Mouse (Mus musculus) heart, embryonic 15.5 days (tissue): ENCODE measurements at regions not wholly inside any gene's neighbourhood (a gene's known extent, or its start where the extent isn't known, plus 50 kb on each side); places are given as distances from the start of the nearest gene placed in this dataset.

Experiments used
- ATAC-seq: fragments of 200-750 bp; cut with Nextera tagmentation; replicated peaks from 2 replicates; pipeline ENCODE4 v1.8.0; 2017; ENCODE audit warnings: low read depth, moderate TSS enrichment; ENCODE audit not compliant: insufficient number of reproducible peaks, insufficient read depth, low FRiP score
- H3K27ac ChIP-seq: fragments of 300-500 bp; sonication (generic); 2 replicates; pipeline ENCODE4 v1.5.1; 2015; ENCODE audit warnings: mild to moderate bottlenecking, inconsistent platforms
- H3K27me3 ChIP-seq: fragments of 300-500 bp; sonication (generic); 2 replicates; pipeline ENCODE4 v1.6.1; 2015; ENCODE audit warnings: inconsistent platforms
- H3K36me3 ChIP-seq: fragments of 300-500 bp; sonication (generic); 2 replicates; pipeline ENCODE4 v1.6.1; 2015; ENCODE audit warnings: mild to moderate bottlenecking, inconsistent platforms
- H3K4me1 ChIP-seq: fragments of 300-500 bp; sonication (generic); replicated peaks from 2 replicates; pipeline ENCODE4 v1.6.1; 2015; ENCODE audit warnings: inconsistent platforms
- H3K4me2 ChIP-seq: fragments of 300-500 bp; sonication (generic); 2 replicates; pipeline ENCODE4 v1.6.1; 2015; ENCODE audit warnings: inconsistent platforms, mild to moderate bottlenecking, moderate library complexity
- H3K4me3 ChIP-seq: fragments of 300-500 bp; sonication (generic); 2 replicates; pipeline ENCODE4 v1.5.1; 2015; ENCODE audit warnings: mild to moderate bottlenecking, inconsistent platforms
- H3K9ac ChIP-seq: fragments of 300-500 bp; sonication (generic); 2 replicates; pipeline ENCODE4 v1.6.1; 2015; ENCODE audit warnings: mild to moderate bottlenecking, inconsistent platforms
- H3K9me3 ChIP-seq: fragments of 300-500 bp; sonication (generic); replicated peaks from 2 replicates; pipeline ENCODE4 v1.6.1; 2016; ENCODE audit warnings: inconsistent platforms
- WGBS: fragments of 180-500 bp; shearing (Covaris S2); methylation state at CpG from one replicate; pipeline ENCODE4 v1.1.7; 2015; ENCODE audit warnings: mixed read lengths; 5-methylcytosine and 5-hydroxymethylcytosine counted together

DNA sequence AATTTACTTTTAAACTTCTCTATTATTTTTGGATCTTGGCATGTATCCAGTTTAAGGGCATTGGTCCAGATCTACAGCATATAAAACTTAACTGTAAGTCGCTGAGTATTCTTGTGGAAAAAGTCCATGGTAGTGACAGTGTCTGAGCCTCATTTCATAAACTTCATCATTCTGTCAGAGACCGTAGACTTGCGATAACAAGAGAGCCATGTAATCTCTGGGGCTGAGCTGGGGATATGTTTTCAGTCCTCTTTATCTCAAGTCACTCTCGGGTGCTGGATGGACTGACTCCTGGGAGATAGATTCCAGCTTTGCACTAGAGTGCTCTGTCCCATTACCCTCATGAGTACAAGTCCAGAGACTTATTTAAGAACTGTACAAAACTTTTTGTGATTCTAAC lies 362.0 kb downstream of the Fat4 start:
- Histone ChIP-seq H3K4me2 (peak overlapping the region; percentile 27; the same call in 1 of the 2 replicates), H3K4me1 (peaks cover 20% of the 10 kb centered on the region), H3K27me3 (no peaks in the 10 kb centered on the region), H3K9ac (no peak overlapping the region), H3K27ac (peak overlapping the region; percentile 79), H3K4me3 (no peak overlapping the region), H3K36me3 (no peaks in the 10 kb centered on the region), H3K9me3 (no peaks in the 10 kb centered on the region)
- peak; percentile 77 for ATAC-seq
- 21% methylated on average over 4 of the region's 4 CpGs for WGBS

DNA sequence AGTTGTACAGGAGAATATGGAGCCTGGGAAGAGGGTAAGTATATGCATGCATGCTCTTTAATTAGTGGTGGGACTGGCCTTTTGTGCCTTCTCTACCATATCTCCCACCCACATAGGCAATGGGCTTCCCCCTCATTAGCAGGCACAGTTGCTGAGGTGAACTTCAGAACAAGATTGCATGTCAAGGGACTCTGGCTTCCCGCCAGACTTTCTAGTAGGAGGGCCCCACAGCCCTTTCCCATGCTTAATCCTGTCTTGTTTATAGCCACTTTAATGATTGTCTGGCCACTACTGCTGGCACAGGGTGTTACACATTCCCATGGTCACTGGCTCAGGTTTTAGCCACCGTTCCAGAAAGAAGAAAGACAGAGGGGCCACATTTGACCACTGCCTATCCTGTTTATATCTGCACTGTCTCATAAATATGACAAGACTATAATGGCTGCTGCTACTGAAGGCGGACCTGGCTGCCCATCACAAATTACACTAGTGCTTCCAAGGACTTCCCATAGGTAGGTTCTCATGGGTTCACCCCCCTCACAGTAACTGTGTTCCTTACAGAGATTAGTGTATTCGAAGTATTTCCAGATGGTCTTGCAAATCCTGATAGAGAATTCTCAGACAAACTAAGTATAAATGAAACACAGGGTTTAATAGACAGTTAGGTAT lies 362.6 kb downstream of the Fat4 start:
- Histone ChIP-seq H3K9me3 (no peaks in the 10 kb centered on the region), H3K4me2 (peak overlapping the region; percentile 4; the same call in 1 of the 2 replicates), H3K27me3 (no peaks in the 10 kb centered on the region), H3K4me1 (peaks cover 20% of the 10 kb centered on the region), H3K9ac (no peak overlapping the region), H3K27ac (peak overlapping the region; percentile 79), H3K4me3 (no peak overlapping the region), H3K36me3 (no peaks in the 10 kb centered on the region)
- ATAC-seq: peak; percentile 78
- WGBS: 37% methylated on average over 4 of the region's 4 CpGs

DNA sequence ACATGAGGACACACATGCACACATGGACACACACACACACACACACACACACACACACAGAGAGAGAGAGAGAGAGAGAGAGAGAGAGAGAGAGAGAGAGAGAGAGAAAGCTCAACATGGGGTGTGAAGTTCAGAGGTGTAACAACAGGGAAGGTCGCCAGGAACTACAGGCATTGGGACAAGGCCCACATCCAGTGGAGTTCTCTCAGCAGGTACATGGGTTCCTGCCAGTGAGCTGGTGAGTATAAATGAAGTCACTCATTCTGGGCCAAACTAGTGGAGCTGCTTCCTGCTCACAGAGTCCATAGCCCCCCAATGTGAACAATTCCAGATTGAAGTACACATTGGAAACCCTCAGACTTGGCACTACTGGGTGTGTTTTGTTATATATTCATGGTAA lies 366.3 kb downstream of the Fat4 start:
- 90% methylated on average over 1 of the region's 1 CpGs for WGBS
- Histone ChIP-seq H3K4me1 (peaks cover 18% of the 10 kb centered on the region), H3K27me3 (no peaks in the 10 kb centered on the region), H3K9me3 (no peaks in the 10 kb centered on the region), H3K27ac (no peak overlapping the region), H3K36me3 (no peaks in the 10 kb centered on the region), H3K4me2 (no peak overlapping the region), H3K9ac (no peak overlapping the region), H3K4me3 (no peak overlapping the region)
- ATAC-seq: no peak

DNA sequence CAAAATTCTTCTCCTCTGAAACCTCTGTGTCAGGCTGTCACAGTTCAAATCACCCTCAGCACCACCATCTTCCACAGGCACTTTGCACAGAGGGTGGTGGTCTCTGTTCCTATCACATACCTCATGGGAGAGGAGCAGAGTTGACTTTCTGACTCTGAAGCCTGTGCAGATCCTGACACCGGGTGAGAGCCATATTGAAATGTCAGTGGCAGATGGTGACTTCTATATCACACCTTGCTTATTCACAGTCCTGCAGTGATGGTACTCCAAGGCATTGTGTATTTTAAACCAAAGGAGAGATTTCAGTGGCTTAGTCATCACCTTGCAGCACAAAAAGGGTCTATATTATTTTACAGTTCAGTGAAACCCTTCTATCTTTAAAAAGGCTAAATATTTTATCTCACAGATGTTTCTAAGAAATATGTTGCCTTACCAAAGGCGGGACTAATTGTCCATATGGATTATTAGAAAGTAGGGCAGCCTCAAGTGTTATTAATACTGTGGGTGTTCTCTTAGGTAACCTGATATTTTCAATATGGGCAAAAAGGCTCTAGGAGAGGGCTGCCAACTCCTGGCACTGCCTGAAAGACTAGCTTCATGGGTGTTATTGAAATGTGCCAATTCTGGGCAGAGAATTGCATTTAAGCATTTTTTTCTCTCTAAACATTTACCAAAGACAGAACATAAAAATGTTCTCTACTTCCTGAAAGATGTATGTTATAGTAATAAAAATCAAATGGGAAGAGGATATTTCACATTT lies 378.1 kb downstream of the Fat4 start:
- 72% methylated on average over 2 of the region's 2 CpGs for WGBS

DNA sequence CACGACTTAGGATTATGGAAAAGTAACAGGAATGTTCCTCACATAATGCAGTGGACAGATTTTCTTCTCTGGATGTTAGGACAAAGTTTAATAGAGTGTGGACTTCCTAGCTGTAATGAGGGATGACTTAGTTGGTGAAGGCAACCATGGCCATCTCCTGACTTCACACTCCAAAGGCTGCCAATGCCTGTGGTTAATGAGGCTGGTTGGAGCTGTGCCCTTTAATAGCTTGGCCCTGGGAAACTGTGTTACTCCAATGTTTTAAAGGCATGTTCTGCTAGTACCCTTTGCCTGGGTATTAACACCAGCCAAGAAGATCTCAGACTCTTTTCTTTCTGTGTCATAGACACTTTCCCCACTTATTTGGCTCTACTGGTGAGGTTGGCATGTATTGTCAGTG lies 378.9 kb downstream of the Fat4 start:
- Histone ChIP-seq H3K27me3 (no peaks in the 10 kb centered on the region), H3K4me2 (no peak overlapping the region), H3K36me3 (no peaks in the 10 kb centered on the region), H3K4me1 (no peaks in the 10 kb centered on the region), H3K9ac (no peak overlapping the region), H3K9me3 (no peaks in the 10 kb centered on the region), H3K4me3 (no peak overlapping the region), H3K27ac (no peak overlapping the region)
- WGBS: 83% methylated on average over 1 of the region's 1 CpGs
- no peak for ATAC-seq

More for the DNA sequence above, 378.1 kb downstream of the Fat4 start:
- Histone ChIP-seq H3K4me3 (no peak overlapping the region), H3K27ac (no peak overlapping the region), H3K27me3 (no peaks in the 10 kb centered on the region), H3K9me3 (no peaks in the 10 kb centered on the region), H3K4me2 (no peak overlapping the region), H3K4me1 (no peaks in the 10 kb centered on the region), H3K9ac (no peak overlapping the region), H3K36me3 (no peaks in the 10 kb centered on the region)
- no peak for ATAC-seq

DNA sequence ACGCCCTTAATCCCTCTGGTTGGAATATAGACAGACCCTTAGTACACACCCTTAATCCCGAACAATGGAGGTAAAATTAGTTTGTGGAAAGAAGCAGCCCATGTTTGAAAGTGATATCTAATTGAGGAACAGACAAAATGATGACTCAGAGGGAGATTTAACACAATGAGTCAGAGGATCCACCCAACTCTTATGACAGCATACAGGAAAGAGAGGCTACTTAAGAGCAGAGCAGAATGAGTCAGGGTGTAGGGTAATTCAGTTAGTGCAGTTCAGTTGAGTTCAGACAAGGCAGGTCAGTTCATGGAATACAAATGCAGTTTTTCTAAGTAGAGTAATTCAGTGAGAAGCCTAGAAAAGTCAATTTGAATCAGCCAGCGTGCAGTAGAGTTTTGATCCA lies 382.6 kb downstream of the Fat4 start:
- Histone ChIP-seq H3K9ac (no peak overlapping the region), H3K4me2 (no peak overlapping the region), H3K4me3 (no peak overlapping the region), H3K36me3 (no peaks in the 10 kb centered on the region), H3K27me3 (no peaks in the 10 kb centered on the region), H3K27ac (no peak overlapping the region), H3K9me3 (no peaks in the 10 kb centered on the region), H3K4me1 (peaks cover 8% of the 10 kb centered on the region; the same call in 1 of the 2 replicates)
- no peak for ATAC-seq
- WGBS: 76% methylated on average over 3 of the region's 3 CpGs

DNA sequence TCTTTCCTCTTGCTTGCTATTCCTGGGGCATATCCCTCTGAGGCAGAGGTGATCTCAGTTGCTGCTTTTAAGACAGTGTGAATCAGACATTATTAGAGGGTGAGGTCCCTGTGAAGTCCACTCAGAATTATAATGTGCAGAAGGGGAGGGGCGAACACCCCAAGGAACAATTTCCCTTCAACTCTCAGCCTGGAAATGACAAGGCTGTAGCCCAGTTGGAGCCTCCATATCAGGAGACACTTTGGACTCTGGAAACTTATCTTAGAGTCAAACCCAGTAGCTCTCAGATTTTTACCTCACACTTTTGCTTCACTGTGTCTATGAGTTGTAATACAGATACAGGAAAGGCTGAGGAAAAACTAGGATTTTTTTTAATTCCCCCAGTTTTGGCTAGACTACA lies 385.9 kb downstream of the Fat4 start:
- Histone ChIP-seq H3K4me3 (no peak overlapping the region), H3K4me2 (no peak overlapping the region), H3K36me3 (no peaks in the 10 kb centered on the region), H3K27me3 (no peaks in the 10 kb centered on the region), H3K9ac (no peak overlapping the region), H3K4me1 (peaks cover 8% of the 10 kb centered on the region; the same call in 1 of the 2 replicates), H3K27ac (0 out of 2 replicates have a peak overlapping the region, but pooled peaks have one; percentile 2), H3K9me3 (no peaks in the 10 kb centered on the region)
- WGBS: 65% methylated on average over 1 of the region's 1 CpGs
- 0 out of 2 replicates have a peak, but pooled peaks have one; percentile 27 for ATAC-seq

DNA sequence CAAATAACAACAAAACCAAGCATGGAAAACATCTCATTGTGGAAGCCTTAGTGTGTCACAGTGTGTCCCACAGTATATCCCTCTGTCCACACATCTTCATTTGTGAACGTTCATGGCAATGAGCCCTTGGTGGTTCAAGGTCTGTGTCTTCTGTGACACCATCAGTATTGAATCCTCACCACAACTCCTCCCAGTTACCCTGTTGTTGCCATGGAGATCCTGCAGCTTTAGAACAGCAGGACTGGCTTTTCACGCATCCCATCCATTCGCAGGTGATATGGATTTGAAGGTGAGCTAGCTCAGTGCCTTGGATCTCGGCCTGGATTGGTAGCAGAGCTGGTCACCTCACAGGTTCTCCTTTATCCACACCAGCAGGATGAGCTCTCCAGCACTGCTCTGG lies 390.2 kb downstream of the Fat4 start:
- Histone ChIP-seq H3K27ac (no peak overlapping the region), H3K4me3 (no peak overlapping the region), H3K36me3 (no peaks in the 10 kb centered on the region), H3K9ac (no peak overlapping the region), H3K27me3 (no peaks in the 10 kb centered on the region), H3K9me3 (no peaks in the 10 kb centered on the region), H3K4me2 (no peak overlapping the region), H3K4me1 (peaks cover 8% of the 10 kb centered on the region; the same call in 1 of the 2 replicates)
- 84% methylated on average over 4 of the region's 4 CpGs for WGBS
- no peak for ATAC-seq

DNA sequence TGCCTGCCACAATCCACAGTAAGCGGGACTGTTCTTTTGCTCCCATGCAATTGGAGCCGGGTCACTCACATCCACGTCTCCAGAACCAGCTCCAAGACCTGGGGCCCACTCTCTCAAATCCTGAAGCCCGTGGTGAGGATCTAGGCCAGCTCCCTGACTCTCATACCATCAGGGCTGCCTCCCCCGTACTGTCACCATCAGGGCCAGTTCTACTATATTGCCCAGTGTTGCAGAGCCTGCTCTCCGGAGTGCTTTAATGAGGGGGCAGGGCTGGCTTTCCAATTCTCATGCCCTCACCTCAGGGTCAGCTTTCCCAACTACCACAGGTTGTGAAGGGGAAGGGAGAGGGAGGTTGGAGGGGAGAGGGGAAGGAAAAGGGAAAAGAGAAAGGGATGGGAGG lies 390.6 kb downstream of the Fat4 start:
- peaks cover 8% of the 10 kb centered on the region; the same call in 1 of the 2 replicates for H3K4me1 ChIP-seq
- no peak for ATAC-seq
- WGBS: 77% methylated on average over 6 of the region's 6 CpGs

DNA sequence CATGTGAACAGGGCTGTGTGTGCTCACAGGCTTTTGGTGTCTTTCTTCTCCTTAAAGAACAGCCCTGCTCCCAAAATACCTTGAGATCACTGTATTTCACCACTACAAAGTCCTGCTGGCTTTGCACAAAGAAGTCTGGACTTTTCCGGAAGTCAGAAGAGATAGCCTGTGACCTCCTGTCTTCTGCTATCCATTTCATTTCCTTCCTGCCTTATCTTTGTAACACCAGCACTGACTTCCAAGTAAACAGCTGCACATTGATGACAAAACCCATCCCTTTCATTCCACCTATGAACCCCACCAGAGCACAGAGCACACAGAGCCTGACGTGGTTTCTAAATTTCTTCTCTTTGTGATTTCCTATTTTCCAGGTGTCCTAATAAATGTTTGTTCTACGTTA lies 408.5 kb downstream of the Fat4 start:
- H3K9ac ChIP-seq: no peak overlapping the region
- H3K36me3 ChIP-seq: no peaks in the 10 kb centered on the region
- H3K9me3 ChIP-seq: no peaks in the 10 kb centered on the region
- H3K4me2 ChIP-seq: no peak overlapping the region
- ATAC-seq: no peak
- no peaks in the 10 kb centered on the region for H3K27me3 ChIP-seq
- no peak overlapping the region for H3K27ac ChIP-seq
- H3K4me1 ChIP-seq: no peaks in the 10 kb centered on the region
- no peak overlapping the region for H3K4me3 ChIP-seq
- 54% methylated on average over 3 of the region's 3 CpGs for WGBS

More for the DNA sequence above, 390.6 kb downstream of the Fat4 start:
- Histone ChIP-seq H3K9me3 (no peaks in the 10 kb centered on the region), H3K9ac (no peak overlapping the region), H3K36me3 (no peaks in the 10 kb centered on the region), H3K4me2 (no peak overlapping the region), H3K4me3 (no peak overlapping the region), H3K27me3 (no peaks in the 10 kb centered on the region), H3K27ac (no peak overlapping the region)

DNA sequence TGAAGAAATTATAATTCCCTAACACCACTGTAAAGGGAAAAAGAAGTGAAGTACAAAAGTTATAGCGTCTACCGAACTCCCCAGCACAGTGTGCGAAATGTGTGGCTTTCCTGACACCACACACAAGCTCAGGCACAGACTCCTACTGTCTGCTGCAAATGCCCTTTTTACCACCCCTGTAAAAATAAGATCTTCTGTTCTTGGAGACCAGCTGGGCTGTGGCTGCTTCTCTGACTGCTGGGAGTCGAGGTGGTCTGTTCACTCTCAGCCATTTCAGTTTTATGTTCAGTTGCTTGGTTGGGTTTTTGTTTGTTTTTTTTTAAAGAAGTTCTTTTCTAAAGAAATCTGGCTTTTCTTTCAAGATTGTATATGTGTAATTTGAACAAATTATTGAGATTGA lies 409.5 kb downstream of the Fat4 start:
- no peak overlapping the region for H3K27ac ChIP-seq
- no peak overlapping the region for H3K4me3 ChIP-seq
- no peak for ATAC-seq

More for the DNA sequence above, 409.5 kb downstream of the Fat4 start:
- Histone ChIP-seq H3K9me3 (no peaks in the 10 kb centered on the region), H3K4me1 (no peaks in the 10 kb centered on the region), H3K4me2 (no peak overlapping the region), H3K9ac (no peak overlapping the region), H3K27me3 (no peaks in the 10 kb centered on the region), H3K36me3 (no peaks in the 10 kb centered on the region)
- WGBS: 84% methylated on average over 4 of the region's 4 CpGs
